Mouse (Mus musculus) hindbrain, embryonic 13.5 days (tissue): ENCODE results near the gene Tepp. TPM values are rescaled to one million over a fixed set of nuclear protein-coding genes. Genes with fewer than 3 reads are reported as not detected.

Source experiments
- ATAC-seq: fragments of 200-750 bp; cut with Nextera tagmentation; 2 replicates; pipeline ENCODE4 v1.8.0; 2017; ENCODE audit warnings: moderate TSS enrichment; ENCODE audit not compliant: low FRiP score
- H3K27ac ChIP-seq: fragments of 300-500 bp; sonication (generic); 2 replicates; pipeline ENCODE4 v1.5.1; 2015; ENCODE audit warnings: inconsistent platforms, mild to moderate bottlenecking, moderate library complexity
- H3K27me3 ChIP-seq: fragments of 300-500 bp; sonication (generic); 2 replicates; pipeline ENCODE4 v1.6.1; 2015; ENCODE audit warnings: mild to moderate bottlenecking, inconsistent platforms
- H3K36me3 ChIP-seq: fragments of 300-500 bp; sonication (generic); 2 replicates; pipeline ENCODE4 v1.6.1; 2015; ENCODE audit warnings: mild to moderate bottlenecking, inconsistent platforms
- H3K4me1 ChIP-seq: fragments of 300-500 bp; sonication (generic); replicated peaks from 2 replicates; pipeline ENCODE4 v1.6.1; 2015; ENCODE audit warnings: inconsistent platforms
- H3K4me2 ChIP-seq: fragments of 300-500 bp; sonication (generic); 2 replicates; pipeline ENCODE4 v1.6.1; 2015; ENCODE audit warnings: inconsistent platforms, mild to moderate bottlenecking, moderate library complexity
- H3K4me3 ChIP-seq: fragments of 300-500 bp; sonication (generic); 2 replicates; pipeline ENCODE4 v1.5.1; 2015; ENCODE audit warnings: mild to moderate bottlenecking, inconsistent platforms
- H3K9ac ChIP-seq: fragments of 300-500 bp; sonication (generic); 2 replicates; pipeline ENCODE4 v1.6.1; 2015; ENCODE audit warnings: mild to moderate bottlenecking, inconsistent platforms
- H3K9me3 ChIP-seq: fragments of 300-500 bp; sonication (generic); 2 replicates; pipeline ENCODE4 v1.6.1; 2016; ENCODE audit warnings: inconsistent platforms
- WGBS: fragments of 180-500 bp; shearing (Covaris S2); methylation state at CpG from one replicate; pipeline ENCODE4 v1.1.7; 2015; 5-methylcytosine and 5-hydroxymethylcytosine counted together
- polyA plus RNA-seq: library from polyadenylated mRNA; unstranded; fragments of >200 nt; fragmentation: Nextera tagmentation; extraction: Ambion mirVana; gene quantifications from 2 replicates; pipeline ENCODE4 v1.2.1, GENCODE M21; 2015

Gene Tepp
- polyA plus RNA-seq, 1 experiment from 2014 or later, result 2.1 TPM

DNA sequence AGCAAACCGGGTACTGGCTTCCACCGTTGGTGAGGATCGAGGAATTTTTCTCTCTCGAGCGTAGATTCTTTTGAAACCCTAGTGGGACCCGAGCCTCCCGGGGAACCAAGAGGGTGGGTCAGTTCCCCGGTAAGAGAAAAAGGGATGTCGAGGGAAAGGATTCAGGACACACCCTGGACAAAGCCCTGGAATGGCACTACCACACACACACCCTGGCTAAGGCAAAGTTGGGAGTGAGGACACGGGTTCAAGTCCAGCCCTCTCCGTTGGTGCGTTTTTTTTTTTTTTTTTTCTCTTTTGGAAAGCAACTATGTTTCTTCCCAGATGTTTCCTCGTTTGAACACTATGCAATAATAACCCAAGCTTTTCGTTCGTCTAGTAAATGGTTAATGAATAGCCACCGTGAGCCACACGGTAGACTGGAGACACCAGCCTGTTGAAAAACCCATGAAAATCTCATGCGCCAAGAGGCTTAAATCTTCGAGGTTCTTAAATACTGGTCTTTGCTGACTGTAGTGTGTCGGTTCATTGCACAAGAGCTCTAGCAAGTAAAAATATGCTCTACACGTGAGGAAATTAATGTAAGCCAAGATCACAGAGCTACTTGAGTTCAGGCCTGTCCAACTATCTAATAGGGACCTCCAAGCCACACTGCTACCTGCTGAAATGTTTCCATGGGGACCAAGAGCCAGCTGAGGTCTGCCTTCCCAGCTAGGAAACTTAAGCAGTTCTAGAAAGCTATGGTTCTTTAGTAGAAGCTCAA is 22.3 kb downstream of the Tepp start:
- Histone ChIP-seq H3K4me2 (peak overlapping the region; percentile 74), H3K36me3 (peaks cover 36% of the 10 kb centered on the region), H3K27me3 (no peaks in the 10 kb centered on the region), H3K27ac (peak overlapping the region; percentile 97), H3K9me3 (no peaks in the 10 kb centered on the region), H3K4me1 (peaks cover 40% of the 10 kb centered on the region), H3K4me3 (peak overlapping the region; percentile 85), H3K9ac (peak overlapping the region; percentile 99)
- WGBS, result 24% methylated on average over 21 of the region's 21 CpGs
- no peak for ATAC-seq

GRCm38 (mm10) chr8:95335706-95336105 is 25.3 kb downstream of the Tepp start:
- no peak overlapping the region for H3K27ac ChIP-seq
- H3K9me3 ChIP-seq, result no peaks in the 10 kb centered on the region
- no peak for ATAC-seq
- no peak overlapping the region for H3K4me2 ChIP-seq
- H3K4me3 ChIP-seq, result no peak overlapping the region
- peaks cover 13% of the 10 kb centered on the region for H3K4me1 ChIP-seq
- H3K36me3 ChIP-seq, result peaks cover 45% of the 10 kb centered on the region
- H3K27me3 ChIP-seq, result no peaks in the 10 kb centered on the region
- whole genome bisulfite sequencing, result 94% methylated on average over 1 of the region's 1 CpGs
- H3K9ac ChIP-seq, result no peak overlapping the region

GRCm38 (mm10) chr8:95336363-95336762 is 26.0 kb downstream of the Tepp start:
- H3K9me3 ChIP-seq, result no peaks in the 10 kb centered on the region
- H3K36me3 ChIP-seq, result peaks cover 51% of the 10 kb centered on the region
- H3K4me2 ChIP-seq, result no peak overlapping the region
- no peak overlapping the region for H3K27ac ChIP-seq
- H3K4me3 ChIP-seq, result no peak overlapping the region
- no peaks in the 10 kb centered on the region for H3K27me3 ChIP-seq
- H3K9ac ChIP-seq, result no peak overlapping the region
- ATAC-seq, result no peak
- peaks cover 11% of the 10 kb centered on the region for H3K4me1 ChIP-seq

DNA sequence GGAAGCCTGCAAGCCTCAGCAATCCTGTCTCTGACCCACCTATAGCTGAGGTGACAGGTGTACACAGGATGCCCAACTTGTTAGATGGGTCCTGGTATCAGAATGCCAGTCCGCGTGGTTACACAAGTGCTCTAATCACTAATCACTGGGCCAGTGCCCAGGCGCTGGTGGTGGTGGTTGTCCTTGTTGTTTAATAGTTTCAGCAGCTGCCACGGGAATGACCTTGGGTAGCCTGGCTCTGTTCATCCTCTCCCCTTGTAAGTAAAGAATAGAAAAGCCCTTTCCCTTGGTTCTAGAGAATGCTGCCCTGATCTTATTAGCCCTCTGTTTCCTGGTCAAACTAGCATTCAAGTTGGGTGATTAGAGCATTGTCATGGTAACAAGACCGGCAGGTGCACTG is 31.4 kb downstream of the Tepp start:
- ATAC-seq, result no peak
- WGBS, result 70% methylated on average over 5 of the region's 5 CpGs
- Histone ChIP-seq H3K4me3 (no peak overlapping the region), H3K4me1 (peaks cover under 1% of the 10 kb centered on the region; the same call in 1 of the 2 replicates), H3K4me2 (no peak overlapping the region), H3K27me3 (no peaks in the 10 kb centered on the region), H3K9ac (no peak overlapping the region), H3K9me3 (no peaks in the 10 kb centered on the region), H3K36me3 (peaks cover 76% of the 10 kb centered on the region), H3K27ac (no peak overlapping the region)

- H3K4me3 ChIP-seq, result no peak overlapping the region
- H3K36me3 ChIP-seq, result peaks cover 50% of the 10 kb centered on the region
- H3K27ac ChIP-seq, result no peak overlapping the region
- WGBS, result 72% methylated on average over 6 of the region's 6 CpGs
- H3K9me3 ChIP-seq, result no peaks in the 10 kb centered on the region
- ATAC-seq, result no peak
- no peak overlapping the region for H3K9ac ChIP-seq
- peaks cover 24% of the 10 kb centered on the region for H3K4me1 ChIP-seq
- H3K27me3 ChIP-seq, result no peaks in the 10 kb centered on the region
- no peak overlapping the region for H3K4me2 ChIP-seq
Observed at GRCm38 (mm10) chr8:95344668-95345067, 34.3 kb downstream of the Tepp start.

DNA sequence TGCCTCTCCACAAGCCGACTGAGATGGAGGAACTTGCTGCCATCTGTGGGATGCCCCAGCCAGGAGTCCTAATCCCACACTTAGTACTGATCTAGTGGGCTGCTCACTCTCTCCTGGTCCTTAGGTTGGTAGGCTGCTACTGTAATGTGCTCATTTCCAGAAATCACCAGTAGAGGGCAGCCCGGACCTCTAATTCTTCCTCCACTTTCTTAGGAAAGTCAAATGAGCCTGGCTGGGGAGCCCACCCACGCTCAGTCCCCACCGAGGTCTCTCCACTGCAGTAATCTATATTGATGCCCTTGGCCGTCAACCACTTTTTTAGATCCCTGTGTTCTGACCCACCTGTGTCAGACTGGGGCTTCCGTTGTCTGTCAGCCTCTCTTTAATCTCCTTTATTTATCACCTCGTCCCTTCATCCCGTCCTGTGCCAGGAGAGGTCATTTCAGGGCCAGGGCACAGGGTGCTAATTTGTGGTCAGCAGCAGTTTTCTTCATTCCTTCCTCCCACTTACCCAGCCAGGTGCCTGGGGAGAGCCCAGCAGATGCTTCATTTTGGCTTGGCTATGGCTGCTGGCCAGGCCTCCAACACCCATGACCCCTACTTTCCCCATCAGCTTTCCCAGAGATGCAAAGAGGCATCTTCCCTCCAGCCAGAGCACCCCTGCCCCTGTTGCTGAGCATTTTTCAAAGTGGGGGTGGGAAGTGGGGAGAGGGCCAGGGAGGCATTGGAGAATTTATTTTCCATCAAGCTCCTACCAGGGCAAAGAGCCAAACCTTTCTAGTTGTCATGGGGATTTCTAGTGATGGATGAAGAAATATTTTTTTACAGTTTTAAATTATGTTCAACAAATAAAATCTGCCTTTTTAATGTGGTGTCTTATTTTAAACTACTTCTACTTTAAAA is 36.5 kb downstream of the Tepp start:
- no peak overlapping the region for H3K9ac ChIP-seq
- H3K36me3 ChIP-seq, result peaks cover 28% of the 10 kb centered on the region
- H3K4me1 ChIP-seq, result peaks cover 37% of the 10 kb centered on the region
- H3K4me2 ChIP-seq, result no peak overlapping the region
- no peak overlapping the region for H3K4me3 ChIP-seq
- no peak overlapping the region for H3K27ac ChIP-seq
- 0 out of 2 replicates have a peak, but pooled peaks have one; percentile 29 for ATAC-seq
- WGBS, result 27% methylated on average over 8 of the region's 8 CpGs
- no peaks in the 10 kb centered on the region for H3K27me3 ChIP-seq
- H3K9me3 ChIP-seq, result no peaks in the 10 kb centered on the region

- Histone ChIP-seq H3K9me3 (no peaks in the 10 kb centered on the region), H3K4me3 (no peak overlapping the region), H3K9ac (no peak overlapping the region), H3K4me1 (peaks cover 39% of the 10 kb centered on the region), H3K4me2 (no peak overlapping the region), H3K27me3 (no peaks in the 10 kb centered on the region), H3K27ac (peak overlapping the region; percentile 67), H3K36me3 (peaks cover 19% of the 10 kb centered on the region)
- WGBS, result 78% methylated on average over 2 of the region's 2 CpGs
- no peak for ATAC-seq
Observed at GRCm38 (mm10) chr8:95348356-95348755, 38.0 kb downstream of the Tepp start.

GRCm38 (mm10) chr8:95348811-95349630 is 38.7 kb downstream of the Tepp start:
- WGBS, result 54% methylated on average over 18 of the region's 19 CpGs
- H3K9me3 ChIP-seq, result no peaks in the 10 kb centered on the region
- H3K4me2 ChIP-seq, result no peak overlapping the region
- no peak overlapping the region for H3K4me3 ChIP-seq
- peaks cover 12% of the 10 kb centered on the region for H3K36me3 ChIP-seq
- H3K27ac ChIP-seq, result peak overlapping the region; percentile 67
- no peaks in the 10 kb centered on the region for H3K27me3 ChIP-seq
- no peak overlapping the region for H3K9ac ChIP-seq
- peaks cover 46% of the 10 kb centered on the region for H3K4me1 ChIP-seq
- ATAC-seq, result 0 out of 2 replicates have a peak, but pooled peaks have one; percentile 9

DNA sequence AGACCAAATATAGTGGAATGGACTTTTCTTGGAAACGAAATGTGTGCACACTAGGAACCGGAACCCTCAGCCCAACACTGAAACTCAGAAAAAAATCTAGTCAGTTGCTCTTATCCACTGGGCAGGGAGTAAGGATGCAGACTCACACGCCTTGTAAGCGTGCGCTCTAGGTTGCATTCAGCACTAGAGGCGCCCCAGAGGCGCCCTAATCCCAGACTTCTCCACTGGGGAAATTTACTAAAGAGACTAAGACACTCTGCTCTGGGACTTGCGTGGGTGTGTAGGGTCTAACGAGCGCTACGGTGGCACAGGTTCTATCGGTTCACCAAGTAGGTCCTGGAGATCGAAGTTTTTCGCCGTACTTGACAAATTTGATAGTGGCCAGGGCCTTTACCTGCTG is 41.1 kb downstream of the Tepp start:
- H3K4me1 ChIP-seq, result peaks cover 70% of the 10 kb centered on the region
- peak overlapping the region; percentile 88 for H3K4me3 ChIP-seq
- 0 out of 2 replicates have a peak overlapping the region, but pooled peaks have one; percentile 93 for H3K9ac ChIP-seq
- H3K9me3 ChIP-seq, result no peaks in the 10 kb centered on the region
- H3K27me3 ChIP-seq, result no peaks in the 10 kb centered on the region
- no peak overlapping the region for H3K27ac ChIP-seq
- WGBS, result 3% methylated on average over 15 of the region's 15 CpGs
- no peak for ATAC-seq
- H3K4me2 ChIP-seq, result peak overlapping the region; percentile 89
- H3K36me3 ChIP-seq, result no peaks in the 10 kb centered on the region; the same call in 1 of the 2 replicates

DNA sequence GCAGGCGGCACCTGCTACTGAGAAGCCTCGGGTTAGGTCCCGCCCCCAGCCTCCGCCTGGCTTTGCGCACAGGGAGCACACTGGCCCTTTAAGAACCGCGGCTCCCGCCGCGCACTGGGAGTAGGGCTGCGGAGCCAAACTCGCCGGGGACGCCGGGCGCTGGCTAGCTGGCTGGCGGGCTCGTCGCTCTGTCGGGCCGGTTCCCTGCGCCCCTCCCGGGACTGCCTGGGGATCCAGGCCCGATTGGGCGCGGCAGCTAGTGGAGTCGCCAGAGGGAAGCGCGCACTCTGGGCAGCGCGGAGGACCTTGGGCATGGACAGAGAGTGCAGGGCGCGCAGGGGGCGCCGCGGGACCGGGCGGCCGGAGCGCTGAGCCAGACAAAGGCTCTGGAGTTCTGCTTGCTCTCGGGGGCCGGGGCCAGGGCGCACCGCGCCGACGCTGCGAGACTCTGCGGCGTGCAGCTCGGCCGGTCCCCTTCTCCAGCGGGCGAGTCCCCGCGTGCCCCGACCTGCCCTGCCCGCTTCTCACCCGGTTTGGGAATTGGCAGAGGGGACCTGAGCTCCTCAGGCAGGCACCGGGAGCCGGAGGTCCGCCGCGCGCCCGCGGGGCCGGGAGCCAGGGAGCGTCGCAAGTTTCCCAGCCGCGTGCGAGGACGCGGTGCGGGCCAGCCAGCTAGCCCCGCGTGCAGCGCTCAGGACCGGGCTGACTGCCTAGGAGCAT is 41.9 kb downstream of the Tepp start, which contains the start of gene Mmp15:
Mmp15 (plus strand) TSS at position 118 of the 720 bp plus-strand sequence.
- WGBS, result under 1% methylated on average over 72 of the region's 80 CpGs
- no peaks in the 10 kb centered on the region for H3K27me3 ChIP-seq
- H3K27ac ChIP-seq, result peak within 1 kb of the TSS; percentile 93
- no peaks in the 10 kb centered on the region for H3K9me3 ChIP-seq
- peaks cover 71% of the 10 kb centered on the region for H3K4me1 ChIP-seq
- peak within 1 kb of the TSS; percentile 89 for H3K4me2 ChIP-seq
- H3K9ac ChIP-seq, result peak within 1 kb of the TSS; percentile 93
- peak; percentile 71 for ATAC-seq
- no peaks in the 10 kb centered on the region; the same call in 1 of the 2 replicates for H3K36me3 ChIP-seq
- H3K4me3 ChIP-seq, result peak within 1 kb of the TSS; percentile 88
